ENCODE assay signal across 9 mouse cellular contexts in the genomic region with DNA sequence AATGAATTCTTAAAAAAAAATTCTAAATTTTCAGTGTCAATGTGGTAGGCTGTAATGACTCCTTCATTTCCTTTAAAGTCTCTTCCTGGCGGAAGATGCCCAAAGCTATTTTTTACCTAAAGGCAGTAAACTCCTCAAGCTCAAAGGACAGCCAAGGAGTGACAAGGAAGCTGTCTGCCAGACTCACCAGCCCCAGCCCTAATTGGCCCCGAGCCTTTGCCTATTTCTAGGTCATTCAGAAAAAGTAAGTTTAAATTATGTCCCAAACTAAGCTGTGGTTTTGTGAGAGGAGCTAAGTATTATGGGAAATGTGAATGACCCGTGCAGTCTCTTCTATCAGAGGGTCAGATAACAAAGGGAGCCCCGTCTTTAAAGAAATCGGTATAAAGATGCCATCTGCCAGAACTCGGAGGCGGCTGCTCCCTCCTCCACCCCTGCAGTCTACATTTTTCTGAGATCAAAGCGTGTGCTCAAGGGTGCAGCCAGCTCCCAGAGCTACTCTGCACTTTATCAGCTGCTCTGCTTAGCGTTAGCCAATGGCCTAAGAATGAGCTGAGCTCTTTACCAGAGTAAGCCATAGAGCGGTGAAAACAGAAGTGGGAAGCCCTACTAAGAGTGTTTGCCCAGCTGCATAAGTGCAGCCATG. TPM values are rescaled to one million over a fixed set of nuclear protein-coding genes. Genes with fewer than 3 reads are reported as not detected.
DNase-seq lines count a peak whose midpoint lies in the region; ATAC-seq and TF ChIP-seq lines count a peak whose summit lies in the region.
"Had no signal": no experiment of that assay in that cellular context is flagged by ENCODE, and none has a peak within 500 bp of the region (broad histone marks: within the 10 kb centered on the region; RNA-seq: fewer than 3 reads in every experiment).

No protein-coding gene starts in this region.

- TF ChIP-seq CTCF in forebrain, postnatal 0 days (IDR thresholded peaks at IDR 0.05; ENCODE audit: low read depth), result no peak

- peak; percentile 64 for ATAC-seq in heart, embryonic 11.5 days (replicated peaks; ENCODE audit: insufficient number of reproducible peaks, low FRiP score, low TSS enrichment)
- peak; percentile 62 for ATAC-seq in forebrain, postnatal 0 days
- ATAC-seq in midbrain, embryonic 11.5 days (ENCODE audit: low FRiP score), result peak; percentile 88

- 9% methylated on average over 10 of the region's 10 CpGs for WGBS in heart, embryonic 11.5 days (ENCODE audit: insufficient replicate concordance)
- WGBS in forebrain, postnatal 0 days, result 7% methylated on average over 10 of the region's 10 CpGs
- 12% methylated on average over 10 of the region's 10 CpGs for WGBS in midbrain, embryonic 11.5 days

- peak overlapping the region; percentile 79 for H3K27ac ChIP-seq in heart, embryonic 11.5 days (ENCODE audit: low read depth, low read length)
- no peak overlapping the region for H3K27ac ChIP-seq in forebrain, postnatal 0 days (ENCODE audit: low read depth, low read length)
- H3K27ac ChIP-seq in midbrain, embryonic 11.5 days (ENCODE audit: low read depth, low read length), result peak overlapping the region; percentile 86
- H3K27ac ChIP-seq: hindbrain, embryonic 15.5 days had no signal

- H3K4me1 ChIP-seq in heart, embryonic 11.5 days (ENCODE audit: control insufficient read depth, insufficient read depth, low read length), result peaks cover 9% of the 10 kb centered on the region; the same call in 1 of the 2 replicates
- no peaks in the 10 kb centered on the region for H3K4me1 ChIP-seq in forebrain, postnatal 0 days (ENCODE audit: insufficient read depth)
- peaks cover 18% of the 10 kb centered on the region for H3K4me1 ChIP-seq in midbrain, embryonic 11.5 days (ENCODE audit: control insufficient read depth, insufficient read depth, low read length)

- H3K9me3 ChIP-seq in heart, embryonic 11.5 days (replicated peaks; ENCODE audit: control insufficient read depth, low read length), result 0 out of 2 replicates have a peak, but pooled peaks cover 3% of the 10 kb centered on the region
- no peaks in the 10 kb centered on the region for H3K9me3 ChIP-seq in forebrain, postnatal 0 days (ENCODE audit: low read length)
- H3K9me3 ChIP-seq in midbrain, embryonic 11.5 days (ENCODE audit: control insufficient read depth, low read length), result no peaks in the 10 kb centered on the region
- H3K9me3 ChIP-seq: hindbrain, embryonic 15.5 days had no signal

- H3K9ac ChIP-seq in heart, embryonic 11.5 days (ENCODE audit: low read depth, low read length), result peak overlapping the region; percentile 22; the same call in 1 of the 2 replicates
- no peak overlapping the region for H3K9ac ChIP-seq in forebrain, postnatal 0 days
- peak overlapping the region; percentile 18; the same call in 1 of the 2 replicates for H3K9ac ChIP-seq in midbrain, embryonic 11.5 days (ENCODE audit: low read length)
- H3K9ac ChIP-seq: hindbrain, embryonic 15.5 days had no signal

- no peaks in the 10 kb centered on the region for H3K27me3 ChIP-seq in heart, embryonic 11.5 days (ENCODE audit: control insufficient read depth, insufficient read depth, low read length)
- no peaks in the 10 kb centered on the region for H3K27me3 ChIP-seq in forebrain, postnatal 0 days (ENCODE audit: insufficient read depth, low read length)
- no peaks in the 10 kb centered on the region for H3K27me3 ChIP-seq in midbrain, embryonic 11.5 days (ENCODE audit: control insufficient read depth, insufficient read depth, low read length)
- H3K27me3 ChIP-seq: hindbrain, embryonic 15.5 days had no signal

- H3K4me2 ChIP-seq in heart, embryonic 11.5 days, result peak overlapping the region; percentile 55
- H3K4me2 ChIP-seq in forebrain, postnatal 0 days (ENCODE audit: low read depth), result no peak overlapping the region
- H3K4me2 ChIP-seq in midbrain, embryonic 11.5 days, result peak overlapping the region; percentile 4; the same call in 1 of the 2 replicates
- H3K4me2 ChIP-seq: hindbrain, embryonic 15.5 days had no signal

- DNase-seq in heart, postnatal 36 days, result no peak
- peak; percentile 51 for DNase-seq in adrenal gland, postnatal 10 days
- no peak for DNase-seq in forebrain, postnatal 0 days
- DNase-seq in midbrain, embryonic 11.5 days (ENCODE audit: low spot score, missing footprints), result peak; percentile 95
- no peak for DNase-seq in layer of hippocampus, adult 18-20 months (ENCODE audit: low spot score in 2 of 2)
- no peak for DNase-seq in frontal cortex, postnatal 14 days (ENCODE audit: low spot score in 2 of 2)
- no peak for DNase-seq in urinary bladder, postnatal 4 days (ENCODE audit: low spot score in 2 of 2)

- no peak overlapping the region for H3K4me3 ChIP-seq in heart, embryonic 11.5 days (ENCODE audit: low read depth, low read length)
- no peak overlapping the region for H3K4me3 ChIP-seq in forebrain, postnatal 0 days (ENCODE audit: low read depth, low read length)
- H3K4me3 ChIP-seq in midbrain, embryonic 11.5 days (ENCODE audit: low read depth, low read length), result no peak overlapping the region
- H3K4me3 ChIP-seq: hindbrain, embryonic 15.5 days had no signal

- intact Hi-C loops in heart, postnatal 36 days (cut with DNase I), result no loop called here

- H3K36me3 ChIP-seq in heart, embryonic 11.5 days (ENCODE audit: control insufficient read depth, insufficient read depth, low read length), result no peaks in the 10 kb centered on the region
- H3K36me3 ChIP-seq in forebrain, postnatal 0 days (ENCODE audit: insufficient read depth), result no peaks in the 10 kb centered on the region
- H3K36me3 ChIP-seq in midbrain, embryonic 11.5 days (ENCODE audit: control insufficient read depth, insufficient read depth, low read length), result no peaks in the 10 kb centered on the region
- H3K36me3 ChIP-seq: hindbrain, embryonic 15.5 days had no signal

RNA-seq across cellular contexts. Expression of gene Evl, which starts 7.9 kb away (rescaled TPM):
- polyA plus RNA-seq in heart, embryonic 11.5 days (2014; fragmentation: Nextera tagmentation; extraction: Ambion mirVana), result 49.9 and 51.0 TPM in 2 replicates
- 10 to 100 TPM; 46.8 to 48.7 TPM for total RNA-seq in heart, postnatal 36 days (2021)
- total RNA-seq in adrenal gland, postnatal 10 days (2021), result 10 to 100 TPM; 73.4 to 96.9 TPM
- total RNA-seq in forebrain, postnatal 0 days (2014; rRNA removed), result 183 and 192 TPM in 2 replicates
- polyA plus RNA-seq in forebrain, postnatal 0 days (2015; fragmentation: Nextera tagmentation; extraction: Ambion mirVana), result 251 and 260 TPM in 2 replicates
- 102 and 119 TPM in 2 replicates for polyA plus RNA-seq in midbrain, embryonic 11.5 days (2014; fragmentation: Nextera tagmentation; extraction: Ambion mirVana)
- 100 to 1,000 TPM; 184 to 192 TPM for total RNA-seq in layer of hippocampus, adult 18-20 months (2021)

Comparison
In these comparisons a context has a peak if more than half of its experiments do, and no peak if none do; other contexts are left out.
1. DNase-seq: peak in adrenal gland, postnatal 10 days (single experiment) and midbrain, embryonic 11.5 days (single experiment); none in heart, postnatal 36 days (0 of 2), forebrain, postnatal 0 days (single experiment), layer of hippocampus, adult 18-20 months (0 of 2), frontal cortex, postnatal 14 days (0 of 2) and urinary bladder, postnatal 4 days (0 of 2).
2. Peak in every context shown above with its lines, with median percentiles within 50 percentile points of each other: ATAC-seq.